Mouse (Mus musculus) heart, postnatal 14 days (tissue): ENCODE data around the gene Pitpnc1. TPM values are rescaled to one million over a fixed set of nuclear protein-coding genes. Genes with fewer than 3 reads are reported as not detected.

Experiments used
- DNase-seq, 2 experiments: peaks; one replicate each; pipeline ENCODE4 v3.0.0; 2021 to 2022
- intact Hi-C: fragments of 180-260 bp; cut with DNase I; formaldehyde crosslinking; loops from one replicate; pipeline ENCODE4 v1.15.1; 2025
- total RNA-seq, 2 experiments: library from RNA; stranded (reverse); gene quantifications; 2 replicates each; pipeline ENCODE4 v1.2.3; 2021

Pitpnc1 gene
- total RNA-seq, 2 experiments from 2014 or later: 67.9 to 68.4 TPM

DNA sequence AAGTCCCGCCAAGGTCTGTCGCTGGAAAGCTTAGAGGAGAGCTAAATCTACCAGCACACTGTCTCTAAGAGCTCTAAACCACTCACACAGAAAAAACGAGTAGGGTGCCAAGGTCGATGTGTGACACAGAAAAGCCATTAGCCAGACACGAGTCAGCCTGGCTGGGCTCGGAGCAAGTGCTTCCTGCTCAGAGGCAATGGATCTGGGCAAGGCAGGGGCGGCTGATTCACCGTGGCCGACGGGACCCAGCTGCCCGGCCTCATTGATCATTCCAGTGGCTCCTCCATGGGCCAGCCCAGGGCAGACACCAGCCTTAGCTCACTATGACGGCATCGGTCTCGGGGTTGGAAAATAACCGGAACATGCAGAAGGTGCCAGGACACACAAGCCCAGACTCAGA lies 129.2 kb downstream of the Pitpnc1 start:
- DNase-seq: peak; percentile 54 to 62
- intact Hi-C loops: no loop called here

DNA sequence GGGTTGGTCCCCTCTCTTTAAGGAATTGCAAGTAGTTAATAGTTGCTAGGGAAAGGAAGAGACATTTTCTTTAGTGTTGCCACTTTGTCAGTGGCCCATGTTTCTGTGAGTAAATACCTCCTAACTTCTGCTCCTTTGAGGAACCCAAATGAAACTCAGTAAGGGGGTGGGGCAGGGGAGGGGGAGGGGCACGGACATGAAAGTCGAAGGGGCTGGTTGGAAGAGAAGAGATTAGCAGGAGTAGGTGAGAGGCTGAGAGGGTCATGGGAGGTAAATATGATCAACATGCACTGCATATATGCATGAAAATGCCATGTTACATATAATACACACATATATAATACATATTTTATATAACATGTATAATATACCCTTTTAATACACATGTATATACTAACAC lies 129.7 kb downstream of the Pitpnc1 start:
- no peak for DNase-seq
- intact Hi-C loops: no loop called here

DNA sequence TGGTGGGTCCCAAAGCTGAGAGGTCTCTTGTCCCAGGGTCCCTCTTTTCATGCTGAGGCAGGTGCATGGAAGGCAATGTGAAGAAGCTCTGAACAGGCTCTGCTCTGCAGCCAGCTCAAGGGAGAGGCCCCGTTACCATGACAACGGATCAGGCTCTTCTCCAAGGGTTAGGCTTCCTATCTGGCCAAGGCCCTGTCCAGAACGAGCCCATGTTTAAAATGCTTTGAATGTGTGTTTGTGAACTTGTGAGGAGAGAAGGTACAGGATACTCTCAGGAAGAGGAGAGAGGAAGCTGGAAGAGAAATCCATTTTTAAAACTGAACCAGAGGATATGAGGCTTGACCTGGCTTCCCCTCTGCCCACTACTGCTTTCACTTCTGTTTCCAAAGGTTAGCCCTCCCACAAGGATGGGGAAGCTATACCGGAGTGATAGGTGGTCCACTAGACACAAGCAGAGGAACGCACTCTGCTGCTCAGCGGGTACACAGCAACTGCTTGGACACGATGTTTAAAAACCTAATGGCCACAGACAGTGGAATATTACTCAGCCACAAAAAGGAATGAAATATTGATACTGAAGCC lies 131.2 kb downstream of the Pitpnc1 start:
- intact Hi-C loops: loop anchor here (5.0 kb wide), 1 partner anchor 133 kb away; the partner anchor contains the start of gene Pitpnc1
- peak; percentile 49 to 53 for DNase-seq

DNA sequence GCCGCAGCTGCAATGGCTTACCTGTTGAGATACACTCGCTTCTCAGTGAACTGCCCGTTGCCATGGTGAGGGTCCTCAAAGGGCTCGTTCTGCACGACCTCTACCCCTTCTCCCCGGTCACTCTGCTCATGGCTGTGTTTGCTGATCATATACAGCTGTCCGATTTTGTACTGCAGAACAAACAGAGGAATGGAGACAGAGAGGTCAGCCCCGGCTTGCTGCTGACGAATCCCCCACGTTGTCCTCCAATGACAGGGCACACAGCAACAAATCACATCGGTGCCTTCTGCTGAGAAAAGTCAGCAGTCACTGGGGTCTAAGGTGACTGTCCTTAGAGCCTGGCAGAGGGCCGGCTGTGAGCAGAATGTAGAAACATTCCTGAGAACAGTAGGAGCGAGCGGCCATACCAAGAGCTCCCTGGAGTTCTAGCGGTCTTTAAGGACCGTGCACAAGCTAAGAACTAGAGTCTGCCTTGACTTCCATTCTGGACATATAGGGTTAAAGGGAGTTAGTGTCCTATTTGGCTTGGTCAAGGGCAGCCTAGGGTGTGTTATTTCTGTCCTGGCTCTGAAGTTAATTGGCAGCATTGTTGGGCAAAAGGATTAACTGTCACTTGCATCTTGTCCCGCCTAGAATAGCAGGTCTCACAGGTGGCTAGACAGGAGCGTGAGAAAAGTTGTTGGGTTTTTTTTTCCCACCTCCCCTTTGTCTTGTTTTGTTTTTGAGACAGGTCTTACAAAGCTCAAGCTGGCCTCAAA lies 132.9 kb downstream of the Pitpnc1 start:
- peak in 1 of 2 experiments; percentile 47 for DNase-seq
- intact Hi-C loops: loop anchor here (2.0 to 5.0 kb wide), 2 partner anchors 41 to 135 kb away; partner anchors contain the start of gene Pitpnc1

DNA sequence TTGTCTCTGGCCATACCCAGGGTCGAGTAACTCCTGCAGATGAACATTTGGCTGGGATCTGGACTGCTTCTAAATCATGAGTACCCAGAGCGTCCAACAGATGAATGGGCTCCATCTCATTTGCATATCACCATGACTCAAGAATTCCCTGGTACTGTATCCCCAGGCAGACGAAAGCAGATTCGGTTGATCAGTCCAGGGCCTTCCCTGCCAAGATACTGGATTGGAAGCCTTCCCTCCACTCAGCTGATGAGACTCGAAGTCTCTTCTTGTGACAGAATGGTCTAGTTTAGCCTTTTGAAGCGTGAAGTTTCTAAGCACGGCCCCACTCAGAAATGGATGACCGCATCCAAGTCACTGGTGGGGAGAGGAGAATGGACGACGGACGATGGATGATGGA lies 134.7 kb downstream of the Pitpnc1 start:
- DNase-seq: peak; percentile 29 to 39
- intact Hi-C loops: loop anchor here (2.0 to 5.0 kb wide), 2 partner anchors 43 to 137 kb away; partner anchors contain the start of gene Pitpnc1

DNA sequence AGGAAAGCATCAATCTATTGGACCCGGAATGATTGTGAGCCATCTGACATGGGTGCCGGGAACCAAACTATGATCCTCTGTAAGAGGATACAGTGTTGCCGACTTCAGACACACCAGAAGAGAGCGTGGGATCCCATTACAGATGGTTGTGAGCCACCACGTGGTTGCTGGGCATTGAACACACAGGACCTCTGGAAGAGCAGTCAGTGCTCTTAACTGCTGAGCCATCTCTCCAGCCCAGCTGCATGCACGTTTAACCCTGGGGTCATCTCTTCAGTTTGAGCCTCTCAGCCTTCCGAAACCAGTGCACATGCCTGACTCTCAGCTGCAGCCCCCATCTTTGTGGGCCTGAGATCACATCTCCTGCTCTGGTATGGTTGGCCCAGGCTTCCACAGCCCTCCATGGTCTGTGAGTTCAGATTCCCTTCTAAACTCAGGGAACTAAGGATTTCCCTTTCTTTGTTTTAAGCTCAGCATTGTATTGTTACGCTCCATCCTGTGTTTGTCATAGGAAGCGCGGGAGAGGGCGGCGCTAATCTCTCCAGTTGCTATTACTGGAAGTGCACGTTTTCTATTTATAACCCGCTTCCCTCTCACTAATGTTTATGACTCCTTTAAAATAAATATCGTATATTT lies 135.5 kb downstream of the Pitpnc1 start:
- DNase-seq: peak; percentile 49 to 54
- intact Hi-C loops: loop anchor here (5.0 kb wide), 2 partner anchors 58 to 137 kb away; partner anchors contain the start of gene Pitpnc1

DNA sequence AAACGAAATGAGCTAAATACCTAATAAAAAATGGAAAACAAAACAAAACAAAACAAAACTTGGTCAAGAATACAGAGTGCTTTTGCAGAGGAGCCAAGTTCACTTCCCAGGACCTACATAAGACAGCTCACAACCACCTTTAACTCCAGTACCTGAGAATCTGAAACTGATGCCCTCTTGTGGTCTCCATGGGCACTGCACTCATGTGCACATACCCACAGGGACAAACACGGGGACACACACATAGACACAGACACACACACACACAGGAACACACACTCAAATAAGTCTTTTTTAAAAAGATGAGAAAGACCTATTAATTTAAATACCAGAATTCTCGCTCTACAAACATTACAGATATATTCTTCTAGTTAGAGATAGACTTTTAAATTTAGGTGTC lies 137.6 kb downstream of the Pitpnc1 start:
- intact Hi-C loops: loop anchor here (5.0 kb wide), 1 partner anchor 56 kb away; no protein-coding TSS in a partner anchor
- no peak for DNase-seq

DNA sequence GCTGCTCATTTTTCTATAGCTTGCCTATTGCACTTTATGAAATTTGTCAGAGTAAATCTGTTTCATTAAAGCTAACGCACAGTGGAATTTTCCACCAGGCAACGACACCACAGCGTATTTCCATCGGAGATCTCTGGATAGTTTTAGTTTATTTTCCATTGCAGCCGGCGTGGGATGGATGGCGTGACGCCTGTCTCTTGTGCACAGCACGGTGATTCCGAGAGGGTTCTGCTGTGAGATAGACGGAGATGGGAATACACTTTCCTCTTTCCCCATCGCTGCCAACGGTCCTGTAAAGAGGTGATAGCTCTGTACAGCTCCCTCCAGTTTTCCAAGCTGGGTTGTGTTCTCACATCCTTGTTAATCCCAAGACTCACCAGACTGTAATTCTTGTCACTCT lies 138.2 kb downstream of the Pitpnc1 start:
- DNase-seq: no peak
- intact Hi-C loops: loop anchor here (5.0 kb wide), 1 partner anchor 55 kb away; no protein-coding TSS in a partner anchor

DNA sequence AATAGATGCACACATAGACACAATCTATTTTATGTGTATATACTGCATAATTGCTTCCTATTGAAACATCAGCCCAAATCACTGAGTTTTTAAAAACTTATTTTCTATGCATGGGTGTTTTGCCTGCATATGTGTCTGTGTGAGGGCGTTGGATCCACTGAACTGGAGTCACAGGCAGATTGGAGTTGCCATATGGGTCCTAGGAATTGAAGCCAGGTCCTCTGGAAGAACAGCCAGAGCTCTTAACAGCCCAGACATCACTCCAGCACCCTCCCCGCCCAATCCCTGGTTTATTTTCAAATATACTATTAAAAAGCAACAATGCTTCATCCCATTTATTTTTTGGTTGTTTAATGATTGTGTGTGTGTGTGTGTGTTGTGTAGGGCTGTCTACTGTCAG lies 139.1 kb downstream of the Pitpnc1 start:
- intact Hi-C loops: loop anchor here (5.0 kb wide), 1 partner anchor 54 kb away; no protein-coding TSS in a partner anchor

DNA sequence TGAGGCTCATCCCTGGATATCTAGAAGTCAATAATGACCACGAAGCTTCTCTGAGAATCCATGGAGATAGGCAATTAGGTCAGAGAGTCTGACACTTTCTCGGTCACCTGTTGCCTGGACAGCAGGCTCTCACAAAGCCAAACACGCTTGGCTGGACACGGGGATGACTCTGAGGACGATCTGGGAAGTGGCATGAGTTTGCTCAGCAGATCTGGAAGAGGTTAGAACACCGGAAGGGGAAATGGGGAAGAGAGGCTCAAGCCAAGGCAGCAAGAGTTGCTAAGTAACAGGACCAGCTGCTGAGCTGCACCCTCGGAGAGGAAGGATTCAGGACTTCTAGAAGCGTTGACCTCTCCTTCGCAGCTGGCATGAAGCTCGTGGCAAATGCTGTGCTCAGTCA lies 143.2 kb downstream of the Pitpnc1 start:
- no peak for DNase-seq
- intact Hi-C loops: no loop called here

More for the DNA sequence above, 139.1 kb downstream of the Pitpnc1 start:
- no peak for DNase-seq

DNA sequence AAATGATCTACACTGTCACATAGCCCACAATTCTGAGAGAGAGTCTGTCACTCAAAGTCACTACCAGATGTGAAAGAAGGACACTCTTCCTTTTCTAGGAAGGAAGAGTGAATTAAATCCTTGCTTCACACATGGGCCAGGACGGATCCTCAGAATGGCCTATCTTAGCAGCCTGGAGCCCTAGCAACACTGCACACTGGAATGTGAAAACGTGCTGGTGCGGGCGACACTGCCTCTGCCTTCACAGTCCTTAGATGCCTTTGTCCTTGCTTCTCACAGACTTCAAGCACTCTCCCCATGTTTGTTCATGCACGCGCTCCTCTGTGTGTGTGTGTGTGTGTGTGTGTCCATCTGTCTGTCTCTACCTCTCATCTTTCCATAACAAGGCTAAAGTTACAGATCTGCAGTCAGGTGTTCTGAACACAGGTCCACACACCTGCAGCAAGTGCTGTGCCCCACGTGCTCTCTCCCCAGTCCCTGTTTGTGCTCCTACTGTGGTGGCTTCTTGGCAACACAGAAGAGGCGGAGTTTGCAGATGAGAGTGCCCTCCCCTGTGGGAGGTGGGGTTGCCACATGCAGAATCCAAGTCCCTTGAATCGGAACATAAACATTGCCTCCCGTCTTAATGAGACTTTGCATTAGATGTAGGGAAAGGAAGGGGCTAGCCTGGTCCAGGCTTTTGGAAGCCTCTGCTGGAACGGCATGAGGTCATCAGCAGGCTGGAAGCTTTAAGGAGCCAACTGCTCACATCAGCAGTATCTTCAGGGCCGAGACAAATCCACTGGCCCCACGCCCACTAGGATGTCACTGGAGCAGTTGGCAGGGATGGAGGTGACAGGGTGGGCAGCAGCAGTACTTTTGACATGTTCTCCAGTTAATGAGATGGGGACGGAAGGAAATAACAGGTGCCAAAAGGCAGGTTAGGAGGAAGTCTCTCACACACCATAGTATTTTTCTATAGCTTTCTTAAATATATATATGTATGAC lies 144.5 kb downstream of the Pitpnc1 start:
- intact Hi-C loops: no loop called here
- DNase-seq: no peak

DNA sequence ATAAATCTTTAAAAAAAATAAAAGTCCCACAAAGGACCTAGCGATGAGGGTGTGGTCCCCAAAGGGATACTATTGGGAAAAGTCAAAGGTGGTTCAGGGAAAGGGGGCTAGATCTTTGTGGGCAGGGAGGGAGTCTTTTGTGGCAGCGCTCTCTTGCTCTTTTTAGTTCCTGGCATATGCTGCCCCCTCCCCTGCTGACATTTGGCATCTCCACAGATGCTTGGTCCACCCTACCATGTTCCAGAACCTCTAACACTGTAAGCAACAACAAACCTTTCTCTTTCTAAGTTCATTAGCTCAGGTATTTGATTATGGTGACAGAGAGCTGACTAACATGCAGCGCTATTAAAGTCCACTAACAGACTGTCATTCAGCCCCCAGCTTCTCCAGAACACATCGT lies 145.3 kb downstream of the Pitpnc1 start:
- intact Hi-C loops: no loop called here
- DNase-seq: no peak

DNA sequence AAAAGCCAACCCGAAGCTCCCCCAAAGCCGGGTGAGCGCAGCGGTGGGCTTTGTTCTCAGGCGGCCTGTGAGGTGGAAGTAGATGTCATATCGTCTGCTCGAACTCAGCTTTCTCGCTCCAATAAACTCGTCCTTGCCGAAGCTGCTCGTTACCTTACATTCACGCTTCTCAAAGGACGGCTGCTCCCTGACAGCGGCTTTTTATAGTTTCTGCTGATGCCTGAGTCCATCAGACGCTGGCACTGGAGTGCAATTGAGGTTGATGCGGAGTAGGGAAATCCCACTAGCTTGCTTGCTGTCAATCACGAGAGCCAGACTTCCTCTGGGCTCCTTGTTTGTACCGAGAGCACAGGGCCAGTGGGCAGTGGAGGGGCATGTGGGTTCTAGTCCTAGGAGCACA lies 147.3 kb downstream of the Pitpnc1 start:
- DNase-seq: no peak

DNA sequence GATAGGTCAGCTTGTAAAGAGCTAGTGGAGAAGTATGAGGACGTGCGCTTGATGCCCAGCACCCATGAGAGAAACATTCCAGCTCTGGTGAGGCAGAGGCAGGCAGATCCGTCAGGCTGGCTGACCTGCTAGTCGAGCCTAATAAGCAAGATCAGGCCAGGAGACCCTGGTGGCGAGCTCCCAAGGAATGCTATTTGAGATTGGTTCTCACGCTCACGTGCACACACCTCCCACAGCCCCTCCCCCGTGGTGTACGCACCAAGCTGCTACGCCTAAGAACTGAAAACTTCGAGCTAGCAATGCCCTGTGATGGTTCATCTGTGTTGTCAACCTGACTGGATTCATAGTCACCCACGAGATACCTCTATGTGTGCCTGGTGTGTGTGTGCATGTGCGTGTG lies 148.3 kb downstream of the Pitpnc1 start:
- intact Hi-C loops: no loop called here
- DNase-seq: no peak

More for the DNA sequence above, 147.3 kb downstream of the Pitpnc1 start:
- intact Hi-C loops: no loop called here

DNA sequence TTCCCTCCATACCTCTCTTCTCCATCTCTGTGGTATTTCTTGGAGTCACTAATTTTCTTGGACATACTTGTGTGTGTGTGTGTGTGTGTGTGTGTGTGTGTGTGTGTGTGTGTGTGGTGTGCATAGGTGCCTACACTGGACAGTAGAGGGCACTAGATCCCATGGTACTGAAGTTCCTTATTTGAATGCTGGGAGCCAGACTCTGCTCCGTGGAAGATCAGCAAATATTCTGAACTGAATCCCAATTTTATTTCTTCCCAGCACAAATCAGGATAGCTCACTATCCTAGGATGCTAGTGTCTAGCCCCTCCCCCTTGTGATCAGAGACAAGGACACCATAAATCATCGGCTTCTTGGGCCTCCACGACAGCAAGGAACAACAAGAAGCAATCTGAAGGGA lies 148.7 kb downstream of the Pitpnc1 start:
- no peak for DNase-seq
- intact Hi-C loops: no loop called here

DNA sequence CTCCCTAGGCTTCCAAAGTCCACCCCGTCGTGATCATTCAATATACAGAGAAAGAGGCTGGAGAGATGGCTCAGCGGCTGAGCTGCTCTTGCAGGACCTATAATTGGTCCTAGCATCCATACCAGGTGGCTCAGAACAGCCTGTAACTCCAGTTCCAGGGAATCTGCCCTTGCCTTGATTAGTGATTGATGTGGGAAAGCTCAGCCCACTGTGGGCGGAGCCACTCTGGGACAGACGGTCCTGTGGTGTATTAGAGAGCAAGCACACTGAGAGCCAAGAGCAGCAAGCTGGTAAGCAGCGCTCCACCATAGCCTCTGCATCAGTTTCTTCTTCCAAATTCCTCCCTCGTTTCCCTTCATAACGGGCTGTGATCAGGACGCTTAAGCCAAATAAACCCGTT lies 150.6 kb downstream of the Pitpnc1 start:
- intact Hi-C loops: loop anchor here (5.0 kb wide), 1 partner anchor 43 kb away; no protein-coding TSS in a partner anchor
- DNase-seq: no peak

DNA sequence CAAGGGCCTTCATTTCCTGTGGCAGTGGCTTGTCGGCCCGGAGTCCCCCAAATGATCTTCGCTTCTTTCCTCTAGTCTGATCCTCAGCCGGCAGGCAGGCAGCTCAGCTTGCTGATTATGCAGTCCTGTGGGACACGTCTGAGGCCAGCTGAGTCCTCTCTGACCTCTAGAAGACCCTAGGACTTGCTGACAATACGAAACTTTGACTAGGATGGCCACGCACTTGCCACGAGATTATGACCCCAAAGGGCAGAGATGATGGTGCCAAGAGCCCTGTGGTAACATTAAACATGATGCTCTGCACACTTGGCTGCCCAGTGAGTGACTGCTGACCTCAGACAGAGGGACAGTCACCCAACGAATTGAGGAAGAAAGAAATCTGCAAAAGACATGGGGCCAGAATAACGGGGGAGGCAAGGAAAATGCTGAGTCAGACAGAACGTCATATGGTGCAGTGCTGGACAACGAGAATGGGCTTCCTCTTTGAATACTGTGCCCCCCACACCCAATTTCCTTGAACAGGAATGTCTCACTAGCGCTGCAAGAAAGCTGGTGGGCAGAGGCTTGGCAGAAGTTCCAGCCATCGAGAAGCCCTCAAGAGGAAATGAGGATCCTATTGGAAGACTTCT lies 152.7 kb downstream of the Pitpnc1 start:
- intact Hi-C loops: loop anchor here (5.0 kb wide), 1 partner anchor 40 kb away; no protein-coding TSS in a partner anchor
- no peak for DNase-seq

DNA sequence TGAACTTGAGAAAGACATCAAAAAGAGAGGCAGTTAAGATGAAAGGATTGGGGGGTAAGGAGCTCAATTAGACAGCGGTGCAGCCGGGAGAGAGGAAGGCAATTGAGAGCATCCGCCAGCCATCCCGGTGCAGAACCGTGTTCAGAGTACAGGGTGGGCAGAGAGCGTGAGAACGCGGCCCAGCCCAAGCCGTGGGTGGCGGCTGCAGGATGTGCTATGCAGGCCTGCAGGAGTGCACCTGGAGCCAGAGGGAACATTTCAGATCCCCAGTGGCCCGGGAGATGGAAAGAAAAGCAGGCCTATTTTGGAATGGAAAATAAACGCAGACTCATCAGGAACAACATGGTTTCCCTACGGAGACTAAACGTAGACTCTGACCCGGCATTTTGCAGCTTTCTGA lies 155.0 kb downstream of the Pitpnc1 start:
- DNase-seq: peak in 1 of 2 experiments; percentile 22
- intact Hi-C loops: loop anchor here (5.0 kb wide), 1 partner anchor 38 kb away; no protein-coding TSS in a partner anchor
